Mouse (Mus musculus) myocyte (in vitro differentiated cells): ENCODE results near the gene Sytl3.
"Not testable (repeated sequence)": the region's sequence is repeated elsewhere in the genome, so short reads cannot be mapped to it uniquely, and the experiment has no call there.

Experiments used
- CEBPB ChIP-seq: IDR thresholded peaks from 2 replicates; pipeline ENCODE4 v1.6.1; 2011; ENCODE audit warnings: mild to moderate bottlenecking, moderate library complexity; ENCODE audit not compliant: poor library complexity, insufficient read depth, severe bottlenecking
- E2F4 ChIP-seq: IDR thresholded peaks from one replicate; pipeline ENCODE4 v1.6.1; 2011; ENCODE audit warnings: mild to moderate bottlenecking, control low read depth, moderate library complexity; ENCODE audit not compliant: insufficient read depth
- MAX ChIP-seq: IDR thresholded peaks from one replicate; pipeline ENCODE4 v1.6.1; 2011; ENCODE audit warnings: low read depth, mild to moderate bottlenecking, control low read depth
- MYOG ChIP-seq, 3 experiments: IDR thresholded peaks; one replicate each; pipeline ENCODE4 v1.6.1; 2011; ENCODE audit warnings: control low read depth in 2 of 3, low read depth in 2 of 3, mild to moderate bottlenecking in 2 of 3; ENCODE audit not compliant: insufficient read length in 2 of 3, control insufficient read depth in 1 of 3, insufficient read depth in 1 of 3
- POLR2A ChIP-seq: IDR thresholded peaks from one replicate; pipeline ENCODE4 v1.6.1; 2011; ENCODE audit warnings: low read depth, mild to moderate bottlenecking, control low read depth, moderate library complexity; ENCODE audit not compliant: insufficient read length
- POLR2AphosphoS2 ChIP-seq: IDR thresholded peaks from one replicate; pipeline ENCODE4 v1.6.1; 2011; ENCODE audit warnings: low read depth, control low read depth; ENCODE audit not compliant: insufficient read length
- TCF12 ChIP-seq: IDR thresholded peaks from one replicate; pipeline ENCODE4 v1.6.1; 2011; ENCODE audit warnings: mild to moderate bottlenecking, control low read depth; ENCODE audit not compliant: poor library complexity, insufficient read depth, severe bottlenecking
- USF1 ChIP-seq: IDR thresholded peaks from one replicate; pipeline ENCODE4 v1.6.1; 2011; ENCODE audit warnings: low read depth, mild to moderate bottlenecking, control low read depth, moderate library complexity

GRCm38 (mm10) chr17:6616731-6617130, 42.2 kb upstream of the Sytl3 start:
- not testable (repeated sequence) for TF ChIP-seq TCF12; POLR2A; USF1; E2F4; MAX; MYOG (IDR thresholded peaks at IDR 0.05; ENCODE audit: control insufficient read depth in 1 of 3, insufficient read depth in 1 of 3, insufficient read length in 2 of 3, low read depth in 2 of 3); POLR2AphosphoS2; CEBPB
